Mouse (Mus musculus) adrenal gland, postnatal 14 days (tissue): ENCODE results near the gene Scrn2. TPM values are rescaled to one million over a fixed set of nuclear protein-coding genes. Genes with fewer than 3 reads are reported as not detected.

ENCODE experiments used
- DNase-seq: peaks from one replicate; pipeline ENCODE4 v3.0.0; 2021; ENCODE audit warnings: mixed read lengths
- microRNA-seq, 2 experiments: library from miRNA; unstranded; fragments of <30 nt; microRNA quantifications; one replicate each; pipeline ENCODE4 v1.2.0; 2021
- total RNA-seq: library from RNA; stranded (reverse); gene quantifications from 2 replicates; pipeline ENCODE4 v1.2.3, GENCODE M21; 2021

Scrn2 gene
- total RNA-seq, 1 experiment from 2014 or later: 18.3 TPM

DNA sequence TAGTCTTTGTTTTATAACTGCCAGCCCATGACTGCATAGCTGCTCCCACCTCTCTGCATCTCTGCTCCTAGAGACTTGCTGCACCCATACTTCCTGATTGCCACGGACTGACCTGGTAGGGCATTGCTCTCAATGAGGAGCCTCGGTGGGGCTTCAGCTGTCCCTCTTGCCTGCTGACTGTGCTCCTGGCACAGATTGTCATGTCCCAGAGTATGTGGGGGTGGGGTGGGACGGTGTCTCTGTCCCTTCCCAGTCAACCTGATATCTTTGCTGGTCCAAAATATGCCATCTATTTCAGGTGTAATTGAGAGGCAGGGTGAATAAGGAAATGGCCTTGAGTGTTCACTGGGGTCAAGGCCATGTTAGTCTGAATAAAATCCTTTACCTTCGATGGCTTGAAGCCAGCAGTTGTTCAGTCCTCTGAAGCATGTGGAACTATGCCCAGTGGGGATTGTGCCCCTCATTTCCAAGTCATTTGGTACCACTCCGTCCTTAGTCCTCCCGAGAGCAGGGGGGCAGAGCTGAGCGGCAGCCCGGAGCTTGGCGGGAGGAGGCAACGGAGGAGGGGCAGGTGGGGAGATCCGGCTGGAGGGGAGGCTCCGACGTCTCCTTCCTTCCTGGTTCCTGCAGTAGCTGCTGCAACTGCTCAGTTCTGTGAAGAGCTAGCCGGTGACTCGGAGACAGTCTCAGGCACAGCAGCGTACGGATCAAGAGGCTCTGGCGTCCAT, 20.6 kb downstream of the Scrn2 start, which contains the start of gene Osbpl7:
Gene Osbpl7, plus strand, starts transcription at position 413 of the 728 bp plus-strand sequence.
- peak; percentile 88 for DNase-seq

DNA sequence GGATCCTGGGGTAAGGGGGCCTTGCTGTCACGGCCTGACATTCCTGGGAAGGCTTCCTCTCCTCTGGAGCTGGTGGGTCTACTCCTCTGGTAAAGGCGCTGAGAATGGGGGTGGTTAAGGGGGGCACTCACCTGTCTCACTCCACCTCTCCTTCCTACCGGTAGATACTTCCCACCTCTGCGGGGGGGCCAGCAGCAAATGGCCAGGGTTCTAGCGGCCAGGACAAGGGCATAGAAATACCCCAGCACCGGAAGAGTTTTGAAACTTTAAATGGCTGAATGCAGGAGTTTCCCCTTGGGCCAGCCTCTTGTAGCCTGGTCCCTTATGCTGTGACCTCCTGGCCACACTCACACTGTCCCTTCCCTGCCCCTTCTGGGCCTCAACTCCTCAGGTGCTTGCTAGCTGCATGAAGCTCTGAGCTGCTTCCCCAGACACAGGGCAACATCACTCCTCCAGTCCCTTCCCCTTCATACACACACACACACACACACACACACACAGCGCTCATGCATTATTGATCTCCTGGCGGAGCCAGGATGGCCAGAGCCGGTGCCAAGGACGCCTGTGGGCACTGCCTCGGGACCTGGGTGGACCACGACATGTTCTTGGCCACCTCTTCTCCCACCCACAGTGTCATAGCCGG, 21.3 kb downstream of the Scrn2 start:
- no peak for DNase-seq

DNA sequence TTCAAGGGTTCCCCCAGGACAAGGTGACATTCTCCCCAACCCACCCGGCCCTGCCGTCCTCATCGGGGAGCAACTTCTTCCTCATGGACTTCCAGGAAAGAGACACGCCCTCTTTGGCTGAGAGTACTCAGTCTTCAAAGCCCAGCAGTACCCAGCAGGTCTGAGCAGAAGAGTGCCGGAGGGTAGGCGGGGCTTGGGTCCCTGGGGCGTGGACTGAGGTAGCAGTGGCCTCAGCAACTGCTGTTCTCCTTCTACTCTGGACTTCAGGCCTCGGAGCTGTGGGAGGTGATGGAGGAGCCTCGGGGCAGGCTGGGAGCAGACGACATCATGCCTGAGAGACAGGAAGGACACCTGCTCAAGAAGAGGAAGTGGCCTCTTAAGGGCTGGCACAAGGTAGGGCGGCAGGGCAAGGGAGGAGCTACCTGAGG, 22.5 kb downstream of the Scrn2 start:
- DNase-seq: peak; percentile 73

DNA sequence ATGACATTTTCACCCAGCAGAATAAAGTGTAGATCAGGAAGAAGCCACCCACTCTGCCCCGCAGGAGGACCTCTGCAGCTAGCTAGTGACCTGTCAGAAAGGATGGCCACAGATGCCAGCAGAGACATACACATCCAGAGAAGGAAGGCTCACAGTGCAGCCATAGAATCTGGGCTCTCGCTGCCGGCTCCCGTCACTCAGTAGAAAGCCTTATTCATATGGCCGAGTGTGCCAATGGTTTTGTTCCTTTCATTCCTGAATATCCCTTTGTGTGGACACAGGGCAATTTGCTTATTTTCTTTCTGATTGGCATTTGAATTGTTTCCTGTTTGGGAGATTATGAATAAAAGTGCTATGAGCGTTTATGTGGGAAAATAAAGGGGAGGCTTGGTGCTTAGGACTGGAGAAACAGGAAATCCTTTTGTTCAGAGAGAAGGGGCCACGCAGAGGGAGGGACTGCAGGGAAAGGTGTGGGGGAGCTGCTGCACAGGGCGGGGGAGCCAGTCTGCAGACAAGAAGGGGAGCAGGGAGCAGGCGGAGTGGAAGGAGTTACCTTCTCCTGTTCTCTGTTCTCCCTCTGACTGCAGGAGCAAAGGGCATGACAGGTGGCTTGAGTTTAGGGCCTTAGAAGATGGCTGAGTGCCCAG, 33.7 kb downstream of the Scrn2 start:
- no peak for DNase-seq

DNA sequence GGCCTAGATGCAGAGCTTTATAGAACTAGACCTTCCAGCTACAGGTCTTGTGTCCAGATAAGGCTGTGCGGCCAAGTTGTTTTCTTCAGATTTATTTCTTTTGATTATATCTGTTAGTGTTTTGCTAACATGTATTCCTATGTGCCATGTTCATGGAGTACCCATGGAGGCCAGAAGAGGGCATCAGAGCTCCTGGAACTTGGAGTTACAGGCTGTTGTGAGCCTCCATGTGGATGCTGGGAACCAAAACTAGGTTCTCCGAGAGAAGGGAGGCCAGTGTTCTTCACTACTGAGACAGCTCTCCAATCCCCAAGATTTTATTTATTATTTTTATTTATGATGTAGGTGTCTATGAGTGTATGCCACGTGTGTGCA, 34.2 kb downstream of the Scrn2 start:
- DNase-seq: no peak

DNA sequence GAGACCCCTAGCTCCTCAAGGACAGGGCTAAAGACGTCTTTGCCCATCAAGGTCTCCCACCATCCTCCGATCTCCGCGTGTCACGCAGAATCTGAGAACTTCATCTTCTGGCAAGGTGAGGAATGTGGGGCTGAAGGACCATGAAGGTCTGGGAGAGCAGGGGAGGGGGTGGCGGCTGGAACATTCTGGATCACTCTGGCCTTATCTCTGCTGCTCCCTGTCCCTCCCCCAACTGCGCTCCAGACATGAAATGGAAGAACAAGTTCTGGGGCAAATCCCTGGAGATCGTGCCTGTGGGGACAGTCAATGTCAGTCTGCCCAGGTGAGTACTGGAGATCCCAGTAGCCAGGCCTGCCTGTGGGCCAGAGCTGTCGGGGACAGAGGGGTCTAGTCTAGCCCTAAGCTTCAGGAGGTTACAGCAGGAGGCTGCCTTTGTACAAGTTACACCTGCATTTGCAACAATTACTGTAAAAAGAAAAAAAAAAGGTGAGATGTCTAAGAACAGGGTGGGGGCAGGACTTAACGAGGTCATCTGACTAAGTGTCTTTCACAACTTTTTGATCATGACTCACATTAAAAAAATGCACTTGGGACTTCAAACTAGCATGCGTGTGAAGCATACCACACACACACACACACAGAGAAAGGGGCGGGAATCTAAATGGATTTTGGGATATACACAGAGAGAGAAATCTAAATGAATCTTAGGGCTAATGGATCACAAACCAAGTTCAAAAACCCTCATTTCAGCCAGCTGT, 36.0 kb downstream of the Scrn2 start:
- no peak for DNase-seq

DNA sequence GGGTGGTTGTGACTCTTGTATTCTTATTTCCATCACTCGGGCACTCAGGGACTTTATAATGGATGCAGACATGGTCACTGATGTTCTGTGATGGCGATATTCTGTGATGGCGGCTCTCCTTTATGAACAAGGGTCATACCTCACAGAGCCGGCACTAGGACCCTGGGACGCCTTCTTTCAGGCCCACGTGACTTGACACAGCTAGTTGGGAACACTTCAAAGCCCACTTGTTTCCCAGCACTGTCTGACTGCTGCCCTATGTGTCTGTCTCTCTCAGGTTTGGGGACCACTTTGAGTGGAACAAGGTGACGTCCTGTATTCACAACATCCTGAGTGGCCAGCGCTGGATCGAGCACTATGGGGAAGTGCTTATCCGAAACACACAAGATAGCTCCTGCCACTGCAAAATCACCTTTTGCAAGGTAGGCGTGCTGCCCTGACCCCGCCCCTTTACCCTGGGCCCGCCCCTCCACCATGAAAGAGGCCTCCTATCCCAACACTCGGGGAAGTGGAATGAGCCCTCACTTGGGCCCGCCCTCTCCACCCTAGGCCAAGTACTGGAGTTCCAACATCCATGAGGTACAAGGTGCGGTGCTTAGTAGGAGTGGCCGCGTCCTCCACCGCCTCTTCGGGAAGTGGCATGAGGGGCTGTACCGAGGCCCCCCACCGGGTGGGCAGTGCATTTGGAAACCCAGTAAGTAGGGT, 37.1 kb downstream of the Scrn2 start:
- no peak for DNase-seq

DNA sequence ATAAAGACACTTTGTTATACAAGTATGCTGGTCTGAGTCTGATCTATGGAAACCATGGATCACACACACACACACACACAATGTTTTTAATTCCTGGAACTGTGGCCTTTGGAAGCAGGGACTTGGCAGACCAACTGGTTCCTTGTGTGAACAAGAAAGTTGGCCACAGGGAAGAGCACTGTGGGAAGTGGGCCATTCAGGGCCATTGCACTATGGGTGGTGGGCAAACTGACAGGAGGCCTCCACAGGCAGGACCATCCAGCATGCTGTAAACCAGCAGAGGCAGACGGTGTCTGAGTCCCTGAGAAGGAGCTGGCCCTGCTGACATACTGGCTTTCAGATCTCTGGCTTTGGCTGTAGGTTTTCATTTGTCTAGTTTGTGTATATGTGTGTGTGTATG, 39.6 kb downstream of the Scrn2 start:
- no peak for DNase-seq

DNA sequence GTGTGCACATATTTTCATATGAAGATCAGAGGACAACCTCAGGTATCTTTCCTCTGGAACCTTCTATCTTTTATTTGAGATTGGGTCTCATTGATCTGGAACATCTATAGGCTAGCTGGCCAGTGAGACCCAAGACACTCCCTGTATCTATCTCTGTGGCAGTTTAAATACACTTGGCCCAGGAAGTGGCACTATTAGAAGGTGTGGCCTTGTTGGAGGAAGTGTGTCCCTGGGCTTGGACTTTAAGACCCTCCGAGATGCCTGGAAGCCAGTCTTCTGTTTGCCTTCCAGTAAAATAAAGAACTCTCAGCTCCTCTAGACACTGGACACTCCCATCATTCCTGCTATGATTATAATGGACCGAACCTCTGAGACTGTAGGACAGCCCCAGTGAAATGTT, 40.0 kb downstream of the Scrn2 start:
- DNase-seq: no peak

DNA sequence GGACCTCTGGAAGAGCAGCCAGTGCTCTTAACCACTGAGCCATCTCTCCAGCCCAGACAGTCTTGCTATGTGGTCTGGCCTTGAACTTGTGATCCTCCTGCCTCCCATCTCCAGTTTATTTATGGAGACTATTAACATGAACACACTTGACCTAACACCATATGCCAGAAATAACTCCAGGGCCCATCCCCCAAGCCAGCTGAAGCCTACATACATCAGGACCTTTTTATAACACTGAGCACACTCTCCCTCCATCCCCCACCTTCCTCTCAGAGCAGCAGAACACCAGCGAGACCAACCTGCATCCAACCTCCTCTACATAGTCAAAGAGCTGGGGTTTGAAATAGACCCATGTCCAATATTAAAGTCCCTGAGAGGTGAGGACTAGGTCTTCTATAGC, 41.4 kb downstream of the Scrn2 start:
- DNase-seq: no peak

DNA sequence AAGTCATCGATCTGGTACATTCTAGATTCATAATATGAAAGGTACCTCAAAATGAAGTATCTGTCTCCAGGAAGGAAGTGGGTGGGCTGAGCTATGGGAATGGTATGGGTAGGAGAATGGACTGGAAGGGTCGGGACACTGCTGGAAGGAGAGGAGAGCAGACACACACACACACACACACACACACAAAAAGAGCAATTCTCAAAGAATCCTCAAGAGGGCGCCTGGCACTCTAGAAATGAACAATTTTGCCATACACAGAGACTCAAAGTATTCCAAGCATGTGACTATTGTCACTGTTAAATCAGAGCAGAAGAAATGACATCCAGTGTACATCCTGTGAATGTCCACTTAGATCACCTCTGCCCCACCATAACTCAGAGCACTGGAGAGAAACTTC, 42.8 kb downstream of the Scrn2 start:
- peak; percentile 62 for DNase-seq

DNA sequence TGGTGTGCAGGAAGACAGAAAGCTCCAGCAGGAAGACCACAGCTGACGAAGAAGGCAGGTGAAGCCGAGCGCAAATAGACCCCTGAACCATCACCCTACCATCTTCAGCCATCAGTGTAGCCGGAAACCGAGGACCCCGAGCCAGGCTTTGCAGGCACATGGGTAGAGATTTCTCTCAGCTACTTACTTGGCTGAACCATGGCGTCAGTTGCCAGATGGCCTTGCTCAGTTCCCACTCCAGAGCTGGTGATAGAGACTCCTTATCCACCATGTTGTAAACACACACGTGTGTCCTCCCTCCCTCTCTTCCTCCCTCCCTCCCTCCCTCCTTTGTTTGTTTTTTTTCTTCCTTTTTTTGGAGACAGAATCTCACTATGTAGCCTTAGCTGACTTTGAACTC, 44.5 kb downstream of the Scrn2 start:
- DNase-seq: no peak

DNA sequence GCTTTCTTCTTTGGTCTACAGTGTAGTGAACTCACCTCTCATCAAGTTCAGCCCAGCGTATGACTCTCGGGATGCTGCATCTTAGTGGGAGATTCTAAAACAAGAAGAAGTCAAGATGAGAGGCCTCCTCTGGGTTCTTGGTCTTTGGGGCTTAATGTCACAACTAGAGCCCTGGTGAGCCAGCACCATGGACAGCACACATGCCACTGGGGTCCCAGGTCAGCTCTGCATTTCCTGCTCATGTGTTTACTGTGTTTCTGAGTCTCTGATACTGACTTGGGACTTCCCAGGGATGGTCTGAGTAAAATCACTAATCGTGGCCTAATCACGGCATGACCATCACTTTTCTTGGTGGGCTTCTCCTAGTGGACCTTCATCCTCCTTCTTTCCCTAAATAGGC, 49.0 kb downstream of the Scrn2 start:
- DNase-seq: peak; percentile 42

DNA sequence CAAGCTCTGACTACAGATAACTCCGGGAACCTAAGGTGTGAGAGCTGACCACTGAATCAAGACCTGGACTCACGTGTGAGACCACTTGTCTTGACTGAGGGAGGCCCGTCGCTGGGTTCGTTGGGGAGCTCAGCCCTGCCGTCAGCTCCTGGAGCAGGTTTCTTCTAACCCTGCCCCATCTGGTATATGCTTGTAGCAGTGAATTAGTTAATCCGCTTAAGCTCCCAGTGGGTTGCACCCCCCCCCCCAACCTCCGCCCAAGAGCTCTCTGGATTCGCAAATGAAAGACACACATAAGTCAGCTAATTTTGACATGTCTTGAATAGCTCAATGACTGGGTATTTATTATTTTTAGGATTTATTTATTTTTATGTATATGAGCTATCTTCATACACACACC, 50.6 kb downstream of the Scrn2 start:
- no peak for DNase-seq

DNA sequence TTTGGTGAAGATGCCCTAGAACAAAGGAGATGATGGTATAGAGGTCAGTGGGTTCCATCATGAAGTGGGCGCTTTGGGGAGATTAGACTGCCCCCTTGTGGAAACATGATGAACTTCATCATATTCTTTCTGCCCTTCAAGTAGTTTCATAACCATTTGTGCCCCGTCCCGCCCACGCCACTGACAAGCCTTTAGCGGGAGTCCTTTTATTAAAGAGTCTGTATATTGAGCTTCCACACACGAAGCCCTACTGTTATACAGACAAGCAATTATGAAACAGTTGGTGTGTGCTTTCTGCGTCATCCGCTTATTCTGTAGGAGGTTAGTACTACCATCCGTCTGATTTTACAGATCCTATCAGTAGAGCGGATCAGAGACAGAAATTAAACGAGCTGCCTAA, 53.2 kb downstream of the Scrn2 start:
- peak; percentile 77 for DNase-seq

Small RNA genes lying within 50 kb of the gene (microRNA-seq; reads per million reads assigned to microRNA genes)
- gene Mir8103: 0 to 1.1 reads per million in 2 experiments

Other genes with a start within 250 kb of the Scrn2 start
- 69.8 and 78.1 TPM in 2 replicates for gene Cbx1, start 240.8 kb upstream of the Scrn2 start, total RNA-seq
- gene Nfe2l1, start 200.0 kb upstream of the Scrn2 start, total RNA-seq: 362 and 371 TPM in 2 replicates
- gene Copz2, start 180.1 kb upstream of the Scrn2 start, total RNA-seq: 39.8 and 43.7 TPM in 2 replicates
- 48.6 and 49.9 TPM in 2 replicates for gene Cdk5rap3, start 113.4 kb upstream of the Scrn2 start, total RNA-seq
- 0.37 TPM in 1 of 2 replicates, not detected in the other for gene Prr15l, start 101.8 kb upstream of the Scrn2 start, total RNA-seq
- 28.3 and 31.9 TPM in 2 replicates for gene Pnpo, start 86.0 kb upstream of the Scrn2 start, total RNA-seq
- gene Sp2, start 47.0 kb upstream of the Scrn2 start, total RNA-seq: 15.5 and 18.3 TPM in 2 replicates
- 0.22 and 0.30 TPM in 2 replicates for gene Sp6, start 16.5 kb upstream of the Scrn2 start, total RNA-seq
- gene Lrrc46, start 11.5 kb downstream of the Scrn2 start, total RNA-seq: 0.93 and 0.94 TPM in 2 replicates
- 124 and 130 TPM in 2 replicates for gene Mrpl10, start 11.6 kb downstream of the Scrn2 start, total RNA-seq
- gene Osbpl7, start 20.7 kb downstream of the Scrn2 start, total RNA-seq: 8.0 and 10.1 TPM in 2 replicates
- 0.33 and 0.56 TPM in 2 replicates for gene Tbx21, start 85.4 kb downstream of the Scrn2 start, total RNA-seq
- 17.6 and 22.9 TPM in 2 replicates for gene Tbkbp1, start 121.6 kb downstream of the Scrn2 start, total RNA-seq
- 123 and 138 TPM in 2 replicates for gene Kpnb1, start 157.9 kb downstream of the Scrn2 start, total RNA-seq